8 mouse cellular contexts compared by ENCODE assay signal in the genomic region with DNA sequence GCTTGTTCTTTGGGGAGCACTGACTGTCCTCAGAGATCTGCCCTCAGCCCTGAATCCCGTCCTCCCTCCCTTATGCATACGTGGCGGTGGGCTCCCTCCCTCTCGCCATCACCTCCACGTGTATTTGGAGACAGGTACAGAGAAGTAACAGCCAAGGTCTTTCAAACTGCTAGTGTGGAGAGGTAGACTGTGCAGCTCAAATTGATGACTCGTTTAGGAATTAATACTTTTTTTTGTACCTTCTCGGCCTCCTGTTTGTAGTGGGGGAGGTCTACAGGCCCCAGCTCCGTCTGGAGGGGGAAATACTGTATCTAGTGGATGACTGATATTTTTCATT.
DNase-seq lines count a peak whose midpoint lies in the region; ATAC-seq and TF ChIP-seq lines count a peak whose summit lies in the region.

No protein-coding gene starts in this region.

- H3K9me3 ChIP-seq in heart, embryonic 15.5 days (replicated peaks), result no peaks in the 10 kb centered on the region
- no peaks in the 10 kb centered on the region for H3K9me3 ChIP-seq in hindbrain, embryonic 12.5 days (replicated peaks)
- H3K9me3 ChIP-seq in midbrain, embryonic 14.5 days (ENCODE audit: control insufficient read depth, low read length), result no peaks in the 10 kb centered on the region

- H3K27me3 ChIP-seq in heart, embryonic 15.5 days, result peaks cover 15% of the 10 kb centered on the region
- peaks cover 36% of the 10 kb centered on the region for H3K27me3 ChIP-seq in hindbrain, embryonic 12.5 days
- peaks cover 5% of the 10 kb centered on the region; the same call in 1 of the 2 replicates for H3K27me3 ChIP-seq in midbrain, embryonic 14.5 days (ENCODE audit: control insufficient read depth, insufficient read depth, low read length)

- intact Hi-C loops in heart, postnatal 14 days (cut with DNase I), result loop anchor here (5.0 kb wide), 1 partner anchor 217 kb away; no protein-coding TSS in a partner anchor

- DNase-seq in heart, postnatal 14 days, result no peak
- peak; percentile 35 for DNase-seq in brain, embryonic 14.5 days (ENCODE audit: low read depth)
- DNase-seq in midbrain, embryonic 14.5 days, result peak; percentile 50
- no peak for DNase-seq in right cerebral cortex, postnatal 25 days
- no peak for DNase-seq in urinary bladder, postnatal 14 days (ENCODE audit: low spot score)

- H3K4me2 ChIP-seq in heart, embryonic 15.5 days, result peak overlapping the region; percentile 97
- peak overlapping the region; percentile 73 for H3K4me2 ChIP-seq in hindbrain, embryonic 12.5 days (replicated peaks)
- H3K4me2 ChIP-seq in midbrain, embryonic 14.5 days (ENCODE audit: low read length), result peak overlapping the region; percentile 80

- H3K4me1 ChIP-seq in heart, embryonic 15.5 days (replicated peaks), result peaks cover 23% of the 10 kb centered on the region
- peaks cover 9% of the 10 kb centered on the region for H3K4me1 ChIP-seq in hindbrain, embryonic 12.5 days
- H3K4me1 ChIP-seq in midbrain, embryonic 14.5 days (ENCODE audit: control insufficient read depth, insufficient read depth, low read length), result peaks cover 9% of the 10 kb centered on the region

- ATAC-seq in heart, embryonic 15.5 days (replicated peaks; ENCODE audit: insufficient number of reproducible peaks, insufficient read depth, low FRiP score, low read depth), result no peak
- ATAC-seq in hindbrain, embryonic 12.5 days (ENCODE audit: low FRiP score), result peak; percentile 63
- ATAC-seq in midbrain, embryonic 14.5 days (ENCODE audit: low FRiP score, low TSS enrichment), result no peak
- no peak for ATAC-seq in megakaryocyte progenitor cell, adult 5-6 weeks (replicated peaks; ENCODE audit: poor library complexity)

- no peaks in the 10 kb centered on the region for H3K36me3 ChIP-seq in heart, embryonic 15.5 days
- H3K36me3 ChIP-seq in hindbrain, embryonic 12.5 days, result no peaks in the 10 kb centered on the region
- H3K36me3 ChIP-seq in midbrain, embryonic 14.5 days (ENCODE audit: control insufficient read depth, insufficient read depth, low read length), result no peaks in the 10 kb centered on the region

- no peak overlapping the region for H3K9ac ChIP-seq in heart, embryonic 15.5 days
- peak overlapping the region; percentile 78; the same call in 1 of the 2 replicates for H3K9ac ChIP-seq in hindbrain, embryonic 12.5 days
- H3K9ac ChIP-seq in midbrain, embryonic 14.5 days (replicated peaks; ENCODE audit: low read length), result peak overlapping the region; percentile 78

- H3K4me3 ChIP-seq in heart, embryonic 15.5 days, result peak overlapping the region; percentile 68
- H3K4me3 ChIP-seq in hindbrain, embryonic 12.5 days, result peak overlapping the region; percentile 62
- peak overlapping the region; percentile 59 for H3K4me3 ChIP-seq in midbrain, embryonic 14.5 days (replicated peaks; ENCODE audit: low read depth, low read length)

- no peak for TF ChIP-seq POLR2A in brain, embryonic 14.5 days (IDR thresholded peaks at IDR 0.05; ENCODE audit: borderline replicate concordance, extremely low read depth, insufficient read depth, insufficient read length, poor library complexity, severe bottlenecking)

- no peak for TF ChIP-seq CTCF in brain, embryonic 14.5 days (IDR thresholded peaks at IDR 0.05; ENCODE audit: borderline replicate concordance, extremely low read depth, insufficient read depth, insufficient read length)

- 11% methylated on average over 8 of the region's 8 CpGs for WGBS in heart, embryonic 15.5 days
- WGBS in hindbrain, embryonic 12.5 days, result 3% methylated on average over 8 of the region's 8 CpGs
- WGBS in midbrain, embryonic 14.5 days, result 2% methylated on average over 8 of the region's 8 CpGs

- no peak overlapping the region for H3K27ac ChIP-seq in heart, embryonic 15.5 days
- H3K27ac ChIP-seq in hindbrain, embryonic 12.5 days, result no peak overlapping the region
- H3K27ac ChIP-seq in midbrain, embryonic 14.5 days (replicated peaks; ENCODE audit: low read depth, low read length), result peak overlapping the region; percentile 78

Comparison
In these comparisons a context has a peak if more than half of its experiments do, and no peak if none do; other contexts are left out.
1. DNase-seq: peak in brain, embryonic 14.5 days (single experiment) and midbrain, embryonic 14.5 days (single experiment); none in heart, postnatal 14 days (0 of 2), right cerebral cortex, postnatal 25 days (single experiment) and urinary bladder, postnatal 14 days (single experiment).
2. Peak in every context shown above with its lines, with median percentiles within 50 percentile points of each other: H3K4me2 ChIP-seq and H3K4me3 ChIP-seq.